17 mouse cellular contexts compared by ENCODE assay signal in genomic region chr6:138070720-138071504, GRCm38 (mm10). TPM values are rescaled to one million over a fixed set of nuclear protein-coding genes. Genes with fewer than 3 reads are reported as not detected.
"Had no signal": no experiment of that assay in that cellular context is flagged by ENCODE, and none has a peak within 500 bp of the region (broad histone marks: within the 10 kb centered on the region; RNA-seq: fewer than 3 reads in every experiment).

No protein-coding gene starts in this region.

- H3K9me3 ChIP-seq: intestine, embryonic 15.5 days; limb, embryonic 15.5 days; liver, embryonic 13.5 days had no signal

- H3K27ac ChIP-seq: intestine, embryonic 15.5 days; limb, embryonic 15.5 days; liver, embryonic 13.5 days; stomach, postnatal 0 days had no signal

- H3K27me3 ChIP-seq: intestine, embryonic 15.5 days; limb, embryonic 15.5 days; liver, embryonic 13.5 days had no signal

- H3K4me3 ChIP-seq: intestine, embryonic 15.5 days; limb, embryonic 15.5 days; liver, embryonic 13.5 days had no signal

- ATAC-seq: intestine, embryonic 15.5 days had no signal

- H3K9ac ChIP-seq: intestine, embryonic 15.5 days; limb, embryonic 15.5 days; liver, embryonic 13.5 days; liver, postnatal 0 days had no signal

- DNase-seq: kidney, adult 18-20 months; kidney, postnatal 10 days; kidney, postnatal 4 days; liver, embryonic 13.5 days; liver, postnatal 0 days; thymus, adult 18-20 months; thymus, postnatal 14 days had no signal

- H3K4me1 ChIP-seq: intestine, embryonic 15.5 days; limb, embryonic 15.5 days; liver, embryonic 13.5 days had no signal

- H3K4me2 ChIP-seq: intestine, embryonic 15.5 days; limb, embryonic 15.5 days; liver, embryonic 13.5 days had no signal

- H3K36me3 ChIP-seq: intestine, embryonic 15.5 days; limb, embryonic 15.5 days; liver, embryonic 13.5 days had no signal

RNA-seq across cellular contexts. Expression of gene Slc15a5, which starts 8.8 kb away (rescaled TPM):
- total RNA-seq: layer of hippocampus, adult 8-10 months; left cerebral cortex, adult 18-20 months; megakaryocyte-erythroid progenitor cell, adult 5-6 weeks had no signal
- polyA plus RNA-seq: intestine, embryonic 15.5 days; kidney, embryonic 14.5 days; limb, embryonic 11.5 days; limb, embryonic 15.5 days; liver, embryonic 13.5 days; liver, postnatal 0 days; lung, embryonic 16.5 days; neural tube, embryonic 14.5 days; stomach, postnatal 0 days had no signal
